Comparison of ENCODE assay signal across 16 mouse cellular contexts in genomic region chr10:25365708-25366107, GRCm38 (mm10). TPM values are rescaled to one million over a fixed set of nuclear protein-coding genes. Genes with fewer than 3 reads are reported as not detected.
DNase-seq lines count a peak whose midpoint lies in the region; ATAC-seq and TF ChIP-seq lines count a peak whose summit lies in the region.
"Had no signal": no experiment of that assay in that cellular context is flagged by ENCODE, and none has a peak within 500 bp of the region (broad histone marks: within the 10 kb centered on the region; RNA-seq: fewer than 3 reads in every experiment).

No protein-coding gene starts in this region.

- H3K36me3 ChIP-seq in heart, embryonic 13.5 days = no peaks in the 10 kb centered on the region
- H3K36me3 ChIP-seq in liver, embryonic 16.5 days (ENCODE audit: control insufficient read depth, insufficient read depth) = no peaks in the 10 kb centered on the region
- no peaks in the 10 kb centered on the region for H3K36me3 ChIP-seq in liver, embryonic 12.5 days
- H3K36me3 ChIP-seq: forebrain, embryonic 15.5 days; hindbrain, embryonic 15.5 days had no signal

- no peaks in the 10 kb centered on the region for H3K27me3 ChIP-seq in heart, embryonic 13.5 days (replicated peaks)
- H3K27me3 ChIP-seq in liver, embryonic 16.5 days (ENCODE audit: control insufficient read depth, insufficient read depth, low read depth, low read length) = no peaks in the 10 kb centered on the region; the same call in 1 of the 2 replicates
- no peaks in the 10 kb centered on the region for H3K27me3 ChIP-seq in liver, embryonic 12.5 days (replicated peaks)
- H3K27me3 ChIP-seq: forebrain, embryonic 15.5 days; hindbrain, embryonic 15.5 days had no signal

- peak overlapping the region; percentile 34 for H3K4me2 ChIP-seq in heart, embryonic 13.5 days
- H3K4me2 ChIP-seq in liver, embryonic 16.5 days (ENCODE audit: low read depth, low read length) = no peak overlapping the region
- no peak overlapping the region for H3K4me2 ChIP-seq in liver, embryonic 12.5 days
- H3K4me2 ChIP-seq: forebrain, embryonic 15.5 days; hindbrain, embryonic 15.5 days had no signal

- TF ChIP-seq CTCF in layer of hippocampus, adult 2 months (conservative IDR thresholded peaks at IDR 0.05) = no peak

- H3K9me3 ChIP-seq in heart, embryonic 13.5 days = no peaks in the 10 kb centered on the region
- H3K9me3 ChIP-seq in liver, embryonic 16.5 days (replicated peaks; ENCODE audit: control insufficient read depth, low read length) = no peaks in the 10 kb centered on the region
- no peaks in the 10 kb centered on the region for H3K9me3 ChIP-seq in liver, embryonic 12.5 days (replicated peaks)
- H3K9me3 ChIP-seq: forebrain, embryonic 15.5 days; hindbrain, embryonic 15.5 days had no signal

- WGBS in heart, embryonic 13.5 days = 36% methylated on average over 7 of the region's 7 CpGs
- WGBS in liver, embryonic 16.5 days (ENCODE audit: insufficient replicate concordance) = 41% methylated on average over 7 of the region's 7 CpGs
- 54% methylated on average over 7 of the region's 7 CpGs for WGBS in liver, embryonic 12.5 days (ENCODE audit: insufficient replicate concordance)

- H3K4me3 ChIP-seq in heart, embryonic 13.5 days = no peak overlapping the region
- no peak overlapping the region for H3K4me3 ChIP-seq in layer of hippocampus, adult 2 months
- no peak overlapping the region for H3K4me3 ChIP-seq in liver, embryonic 16.5 days (ENCODE audit: low read depth, low read length)
- H3K4me3 ChIP-seq in liver, embryonic 12.5 days = no peak overlapping the region
- H3K4me3 ChIP-seq: forebrain, embryonic 15.5 days; heart, adult 2 months; hindbrain, embryonic 15.5 days had no signal

- H3K4me1 ChIP-seq in heart, embryonic 13.5 days = peaks cover 83% of the 10 kb centered on the region
- H3K4me1 ChIP-seq in liver, embryonic 16.5 days (ENCODE audit: control insufficient read depth, low read depth, low read length) = no peaks in the 10 kb centered on the region; the same call in 1 of the 2 replicates
- peaks cover 37% of the 10 kb centered on the region for H3K4me1 ChIP-seq in liver, embryonic 12.5 days

- intact Hi-C loops in heart, postnatal 25 days (cut with DNase I) = loop anchor here (10.0 kb wide), 1 partner anchor 119 kb away; no protein-coding TSS in a partner anchor

- ATAC-seq in heart, embryonic 13.5 days (ENCODE audit: extremely low read depth, insufficient number of reproducible peaks, low FRiP score, low TSS enrichment) = no peak
- 0 out of 2 replicates have a peak, but pooled peaks have one; percentile 32 for ATAC-seq in liver, embryonic 16.5 days (ENCODE audit: low read depth)
- ATAC-seq in liver, embryonic 12.5 days = no peak
- ATAC-seq: forebrain, embryonic 15.5 days had no signal

- H3K27ac ChIP-seq in heart, embryonic 13.5 days (replicated peaks) = peak overlapping the region; percentile 61
- H3K27ac ChIP-seq in layer of hippocampus, adult 2 months = peak overlapping the region; percentile 25; the same call in 1 of the 2 replicates
- H3K27ac ChIP-seq in liver, embryonic 16.5 days (ENCODE audit: low read length) = no peak overlapping the region
- no peak overlapping the region for H3K27ac ChIP-seq in liver, embryonic 12.5 days
- H3K27ac ChIP-seq: forebrain, embryonic 15.5 days; heart, adult 2 months; hindbrain, embryonic 15.5 days had no signal

- H3K9ac ChIP-seq in heart, embryonic 13.5 days = no peak overlapping the region
- H3K9ac ChIP-seq in liver, embryonic 16.5 days (ENCODE audit: low read depth, low read length) = no peak overlapping the region
- H3K9ac ChIP-seq in liver, embryonic 12.5 days = no peak overlapping the region
- H3K9ac ChIP-seq: forebrain, embryonic 15.5 days; hindbrain, embryonic 15.5 days had no signal

- no peak for DNase-seq in heart, postnatal 25 days (ENCODE audit: low spot score)
- no peak for DNase-seq in layer of hippocampus, adult 2 months (ENCODE audit: low spot score in 2 of 2)
- DNase-seq in layer of hippocampus, adult 8-10 months (ENCODE audit: low spot score in 2 of 2) = no peak
- DNase-seq in layer of hippocampus, postnatal 10 days (ENCODE audit: low spot score in 2 of 2) = no peak
- DNase-seq: adrenal gland, adult 8-10 months; adrenal gland, postnatal 36 days; cerebellum, adult 2 months; cerebellum, postnatal 10 days; gastrocnemius, postnatal 36 days; heart, adult 2 months; heart, postnatal 10 days had no signal

RNA-seq across cellular contexts. Expression of gene Epb41l2, which starts 6.1 kb away (rescaled TPM):
- 42.9 and 45.8 TPM in 2 replicates for polyA plus RNA-seq in heart, embryonic 13.5 days (2015; fragmentation: Nextera tagmentation; extraction: Ambion mirVana)
- total RNA-seq in heart, postnatal 25 days (2021) = 10 to 100 TPM; 53.9 to 60.5 TPM
- 10 to 100 TPM; 76.4 to 84.6 TPM for total RNA-seq in layer of hippocampus, adult 2 months (2021)
- 100 to 1,000 TPM in 2 of 4 experiments, 10 to 100 TPM in 2; 75.9 to 120 (median 95.5) TPM for total RNA-seq in layer of hippocampus, adult 8-10 months (2022)
- 10.9 and 11.9 TPM in 2 replicates for polyA plus RNA-seq in liver, embryonic 16.5 days (2015; fragmentation: Nextera tagmentation; extraction: Ambion mirVana)
- polyA plus RNA-seq in liver, embryonic 12.5 days (2016; fragmentation: Nextera tagmentation; extraction: Ambion mirVana) = 16.2 and 19.0 TPM in 2 replicates
- 100 to 1,000 TPM; 145 to 153 TPM for total RNA-seq in layer of hippocampus, postnatal 10 days (2021)

RNA-seq across cellular contexts. Expression of gene Akap7, which starts 58.0 kb away (rescaled TPM):
- 23.6 and 26.2 TPM in 2 replicates for polyA plus RNA-seq in heart, embryonic 13.5 days (2015; fragmentation: Nextera tagmentation; extraction: Ambion mirVana)
- 10 to 100 TPM; 52.6 to 58.2 TPM for total RNA-seq in heart, postnatal 25 days (2021)
- 10 to 100 TPM; 53.2 to 57.8 TPM for total RNA-seq in layer of hippocampus, adult 2 months (2021)
- total RNA-seq in layer of hippocampus, adult 8-10 months (2022) = 10 to 100 TPM; 49.6 to 57.7 (median 53.5) TPM
- 19.0 and 20.3 TPM in 2 replicates for polyA plus RNA-seq in liver, embryonic 16.5 days (2015; fragmentation: Nextera tagmentation; extraction: Ambion mirVana)
- 23.2 and 25.7 TPM in 2 replicates for polyA plus RNA-seq in liver, embryonic 12.5 days (2016; fragmentation: Nextera tagmentation; extraction: Ambion mirVana)
- 10 to 100 TPM; 70.6 to 73.8 TPM for total RNA-seq in layer of hippocampus, postnatal 10 days (2021)

Comparison
In these comparisons a context has a peak if more than half of its experiments do, and no peak if none do; other contexts are left out.
1. H3K27ac ChIP-seq: peak in heart, embryonic 13.5 days (single experiment) and layer of hippocampus, adult 2 months (single experiment); none in liver, embryonic 16.5 days (single experiment) and liver, embryonic 12.5 days (single experiment).